Mouse (Mus musculus) kidney, embryonic 15.5 days (tissue): ENCODE data around the gene Hist4h4. TPM values are rescaled to one million over a fixed set of nuclear protein-coding genes. Genes with fewer than 3 reads are reported as not detected.

Experiments used
- ATAC-seq: fragments of 200-750 bp; cut with Nextera tagmentation; replicated peaks from 2 replicates; pipeline ENCODE4 v1.8.0; 2017; ENCODE audit warnings: moderate TSS enrichment; ENCODE audit not compliant: low FRiP score
- H3K27ac ChIP-seq: fragments of 300-500 bp; sonication (generic); 2 replicates; pipeline ENCODE4 v1.5.1; 2015; ENCODE audit warnings: mild to moderate bottlenecking, inconsistent platforms
- H3K27me3 ChIP-seq: fragments of 300-500 bp; sonication (generic); 2 replicates; pipeline ENCODE4 v1.6.1; 2015; ENCODE audit warnings: inconsistent platforms
- H3K36me3 ChIP-seq: fragments of 300-500 bp; sonication (generic); 2 replicates; pipeline ENCODE4 v1.6.1; 2015; ENCODE audit warnings: inconsistent platforms
- H3K4me1 ChIP-seq: fragments of 300-500 bp; sonication (generic); 2 replicates; pipeline ENCODE4 v1.6.1; 2015; ENCODE audit warnings: inconsistent platforms
- H3K4me2 ChIP-seq: fragments of 300-500 bp; sonication (generic); 2 replicates; pipeline ENCODE4 v1.6.1; 2015; ENCODE audit warnings: moderate library complexity, mild to moderate bottlenecking, inconsistent platforms
- H3K4me3 ChIP-seq: fragments of 300-500 bp; sonication (generic); replicated peaks from 2 replicates; pipeline ENCODE4 v1.5.1; 2015; ENCODE audit warnings: mild to moderate bottlenecking, inconsistent platforms
- H3K9ac ChIP-seq: fragments of 300-500 bp; sonication (generic); 2 replicates; pipeline ENCODE4 v1.6.1; 2015; ENCODE audit warnings: mild to moderate bottlenecking, inconsistent platforms
- H3K9me3 ChIP-seq: fragments of 300-500 bp; sonication (generic); replicated peaks from 2 replicates; pipeline ENCODE4 v1.6.1; 2016; ENCODE audit warnings: inconsistent platforms
- WGBS: fragments of 180-500 bp; shearing (Covaris S2); methylation state at CpG from one replicate; pipeline ENCODE4 v1.1.7; 2015; ENCODE audit warnings: mixed read lengths; 5-methylcytosine and 5-hydroxymethylcytosine counted together
- microRNA-seq: library from miRNA; unstranded; fragments of <30 nt; microRNA quantifications from one replicate; pipeline ENCODE4, GENCODE M21; 2016
- polyA plus RNA-seq: library from polyadenylated mRNA; unstranded; fragments of >200 nt; fragmentation: Nextera tagmentation; extraction: Ambion mirVana; gene quantifications from 2 replicates; pipeline ENCODE4 v1.2.1, GENCODE M21; 2015

The Hist4h4 gene
- polyA plus RNA-seq, 1 experiment from 2014 or later, result 0.69 TPM

DNA sequence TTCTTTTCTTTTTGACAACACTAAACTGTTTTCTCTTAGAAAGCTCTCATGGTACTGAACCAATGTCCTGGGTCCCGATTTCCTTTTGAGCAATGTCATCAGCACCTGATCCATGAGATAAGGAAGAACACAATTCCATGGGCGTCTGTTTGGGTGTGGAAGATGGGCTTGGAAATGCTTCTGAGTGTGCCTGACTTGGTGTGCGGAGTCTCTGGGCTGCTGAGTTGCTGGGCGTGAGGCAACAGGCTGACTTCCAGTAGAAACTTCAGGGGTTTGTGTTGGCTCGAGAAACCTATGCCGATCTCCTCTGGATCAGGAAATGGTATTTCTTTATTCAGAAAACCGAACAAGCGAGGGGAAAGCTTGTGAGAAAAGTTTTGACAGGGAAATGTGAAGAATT, 35.1 kb downstream of the Hist4h4 start:
- Histone ChIP-seq H3K4me1 (no peaks in the 10 kb centered on the region), H3K4me3 (no peak overlapping the region), H3K36me3 (no peaks in the 10 kb centered on the region), H3K27me3 (no peaks in the 10 kb centered on the region), H3K27ac (no peak overlapping the region), H3K9ac (no peak overlapping the region), H3K4me2 (no peak overlapping the region), H3K9me3 (no peaks in the 10 kb centered on the region)
- ATAC-seq, result no peak
- 89% methylated on average over 8 of the region's 8 CpGs for WGBS

DNA sequence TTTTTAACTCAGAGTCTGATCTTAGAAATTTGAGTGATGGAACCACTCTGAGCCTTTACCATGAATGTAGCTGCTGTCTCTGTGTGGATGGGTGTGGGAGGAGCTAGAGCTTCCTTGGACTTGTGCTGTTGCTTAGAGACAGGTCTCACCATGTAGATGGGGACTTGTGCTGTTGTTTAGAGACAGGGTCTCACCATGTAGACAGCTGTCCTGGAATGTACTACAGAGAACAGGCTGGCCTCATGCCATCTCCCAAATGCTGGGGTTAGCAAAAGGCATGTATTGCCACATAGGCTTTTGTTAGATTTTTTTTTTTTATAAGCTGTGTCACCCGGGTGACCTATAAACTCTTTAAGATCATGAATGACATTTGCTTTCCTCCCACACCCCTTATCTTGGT, 40.3 kb downstream of the Hist4h4 start:
- H3K4me1 ChIP-seq, result no peaks in the 10 kb centered on the region
- H3K9me3 ChIP-seq, result no peaks in the 10 kb centered on the region
- H3K4me3 ChIP-seq, result no peak overlapping the region
- no peak for ATAC-seq
- no peak overlapping the region for H3K4me2 ChIP-seq
- H3K27ac ChIP-seq, result no peak overlapping the region
- WGBS, result 63% methylated on average over 1 of the region's 1 CpGs
- H3K36me3 ChIP-seq, result no peaks in the 10 kb centered on the region
- no peaks in the 10 kb centered on the region for H3K27me3 ChIP-seq
- no peak overlapping the region for H3K9ac ChIP-seq

Small RNA genes lying within 50 kb of the gene (microRNA-seq; reads per million reads assigned to microRNA genes)
- not detected for gene Gm44364

Other genes starting within 250 kb of the Hist4h4 start
- gene Plbd1, start 142.5 kb downstream of the Hist4h4 start, polyA plus RNA-seq, result 4.8 and 5.2 TPM in 2 replicates
- gene Gucy2c, start 22.6 kb downstream of the Hist4h4 start, polyA plus RNA-seq, result 0.08 and 0.71 TPM in 2 replicates
- 112 and 118 TPM in 2 replicates for gene H2afj, start 3.8 kb upstream of the Hist4h4 start, polyA plus RNA-seq
- 2.1 and 2.8 TPM in 2 replicates for gene BC049715, start 23.2 kb upstream of the Hist4h4 start, polyA plus RNA-seq
- gene Wbp11, start 23.8 kb upstream of the Hist4h4 start, polyA plus RNA-seq, result 112 and 120 TPM in 2 replicates
- gene Smco3, start 31.0 kb upstream of the Hist4h4 start, polyA plus RNA-seq, result 1.7 and 2.3 TPM in 2 replicates
- 5.2 and 5.9 TPM in 2 replicates for gene Art4, start 53.3 kb upstream of the Hist4h4 start, polyA plus RNA-seq
- 210 and 216 TPM in 2 replicates for gene Mgp, start 71.4 kb upstream of the Hist4h4 start, polyA plus RNA-seq
- gene Erp27, start 117.8 kb upstream of the Hist4h4 start, polyA plus RNA-seq, result 0.23 and 0.38 TPM in 2 replicates
- gene Pde6h, start 119.4 kb upstream of the Hist4h4 start, polyA plus RNA-seq, result 0.26 and 0.40 TPM in 2 replicates
- gene Arhgdib, start 137.5 kb upstream of the Hist4h4 start, polyA plus RNA-seq, result 62.1 and 63.8 TPM in 2 replicates